Mouse (Mus musculus) E14TG2a.4 (cell line): ENCODE data around the gene Fam217b.

Source experiments
- CTCF ChIP-seq: conservative IDR thresholded peaks from 2 replicates; pipeline ENCODE4 v1.5.1; 2014; ENCODE audit warnings: low read length
- NANOG ChIP-seq: IDR thresholded peaks from 2 replicates; pipeline ENCODE4 v1.6.1; 2014; ENCODE audit warnings: borderline replicate concordance, low read length, mixed read lengths
- POU5F1 ChIP-seq: IDR thresholded peaks from 2 replicates; pipeline ENCODE4 v1.6.1; 2014; ENCODE audit warnings: low read length, borderline replicate concordance

DNA sequence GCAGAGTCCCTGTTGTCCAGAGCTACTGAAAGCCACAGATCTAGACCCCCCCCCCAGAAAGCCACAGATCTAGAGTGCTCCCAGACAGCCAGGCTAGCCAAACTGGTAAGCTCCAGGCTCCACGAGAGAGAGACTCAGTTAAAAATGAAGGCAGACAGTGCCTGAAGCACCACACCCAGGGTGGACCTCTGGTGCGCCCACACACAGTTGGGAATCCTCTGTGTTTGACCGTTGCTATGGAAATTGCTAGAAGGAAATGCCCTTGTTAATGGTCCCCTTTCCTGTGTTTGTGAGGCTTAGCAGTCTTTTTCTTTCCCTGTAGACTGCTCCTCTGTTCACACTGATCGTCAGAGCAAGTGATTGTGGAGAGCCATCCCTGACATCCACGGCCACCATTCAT lies 46.0 kb downstream of the Fam217b start:
- TF ChIP-seq CTCF (no peak), POU5F1 (no peak), NANOG (no peak)
